Mouse (Mus musculus) heart, postnatal 0 days (tissue): ENCODE measurements around the gene Fcamr.

Source experiments
- CTCF ChIP-seq: IDR thresholded peaks from 2 replicates; pipeline ENCODE4 v1.5.1; 2016; ENCODE audit warnings: antibody characterized with exemption, control low read depth, low read depth
- EP300 ChIP-seq: IDR thresholded peaks from 2 replicates; pipeline ENCODE4 v1.6.1; 2016; ENCODE audit warnings: antibody characterized with exemption, low read depth

GRCm38 (mm10) chr1:130798037-130798436 is 2.7 kb upstream of the Fcamr start:
- TF ChIP-seq EP300 (no peak), CTCF (no peak)
